Mouse (Mus musculus) myocyte (in vitro differentiated cells): ENCODE measurements around the gene Wbp1l. TPM values are rescaled to one million over a fixed set of nuclear protein-coding genes. Genes with fewer than 3 reads are reported as not detected.

Experiments used
- H3K27me3 ChIP-seq: one replicate; pipeline ENCODE4 v1.6.1; 2011; ENCODE audit not compliant: control insufficient read depth, insufficient read depth, insufficient read length
- H3K36me3 ChIP-seq: one replicate; pipeline ENCODE4 v1.6.1; 2011; ENCODE audit not compliant: control insufficient read depth, insufficient read depth
- H3K4me2 ChIP-seq: one replicate; pipeline ENCODE4 v1.6.1; 2011; ENCODE audit warnings: low read depth, control low read depth
- H3K4me3 ChIP-seq: one replicate; pipeline ENCODE4 v1.5.1; 2011; ENCODE audit warnings: mild to moderate bottlenecking, control low read depth, moderate library complexity
- H3K79me2 ChIP-seq: one replicate; pipeline ENCODE4 v1.6.1; 2011; ENCODE audit not compliant: control insufficient read depth, insufficient read depth
- H3ac ChIP-seq: one replicate; pipeline ENCODE4 v1.6.1; 2011; ENCODE audit not compliant: control insufficient read depth, insufficient read length
- CEBPB ChIP-seq: IDR thresholded peaks from 2 replicates; pipeline ENCODE4 v1.6.1; 2011; ENCODE audit warnings: mild to moderate bottlenecking, moderate library complexity; ENCODE audit not compliant: poor library complexity, insufficient read depth, severe bottlenecking
- E2F4 ChIP-seq: IDR thresholded peaks from one replicate; pipeline ENCODE4 v1.6.1; 2011; ENCODE audit warnings: mild to moderate bottlenecking, control low read depth, moderate library complexity; ENCODE audit not compliant: insufficient read depth
- MAX ChIP-seq: IDR thresholded peaks from one replicate; pipeline ENCODE4 v1.6.1; 2011; ENCODE audit warnings: low read depth, mild to moderate bottlenecking, control low read depth
- MYOD1 ChIP-seq, 3 experiments: IDR thresholded peaks; one replicate each; pipeline ENCODE4 v1.6.1; 2011; ENCODE audit warnings: control low read depth in 2 of 3, low read depth in 2 of 3, mild to moderate bottlenecking in 2 of 3, moderate library complexity in 1 of 3; ENCODE audit not compliant: insufficient read length in 2 of 3, control insufficient read depth in 1 of 3
- MYOG ChIP-seq, 3 experiments: IDR thresholded peaks; one replicate each; pipeline ENCODE4 v1.6.1; 2011; ENCODE audit warnings: control low read depth in 2 of 3, low read depth in 2 of 3, mild to moderate bottlenecking in 2 of 3; ENCODE audit not compliant: insufficient read length in 2 of 3, control insufficient read depth in 1 of 3, insufficient read depth in 1 of 3
- POLR2A ChIP-seq: IDR thresholded peaks from one replicate; pipeline ENCODE4 v1.6.1; 2011; ENCODE audit warnings: low read depth, mild to moderate bottlenecking, control low read depth, moderate library complexity; ENCODE audit not compliant: insufficient read length
- POLR2AphosphoS2 ChIP-seq: IDR thresholded peaks from one replicate; pipeline ENCODE4 v1.6.1; 2011; ENCODE audit warnings: low read depth, control low read depth; ENCODE audit not compliant: insufficient read length
- REST ChIP-seq: IDR thresholded peaks from one replicate; pipeline ENCODE4 v1.6.1; 2011; ENCODE audit warnings: mild to moderate bottlenecking, control low read depth, moderate library complexity; ENCODE audit not compliant: insufficient read depth, insufficient read length
- SRF ChIP-seq: IDR thresholded peaks from one replicate; pipeline ENCODE4 v1.6.1; 2011; ENCODE audit warnings: low read depth; ENCODE audit not compliant: control insufficient read depth, insufficient read length
- TCF12 ChIP-seq: IDR thresholded peaks from one replicate; pipeline ENCODE4 v1.6.1; 2011; ENCODE audit warnings: mild to moderate bottlenecking, control low read depth; ENCODE audit not compliant: poor library complexity, insufficient read depth, severe bottlenecking
- TCF3 ChIP-seq: IDR thresholded peaks from one replicate; pipeline ENCODE4 v1.6.1; 2011; ENCODE audit warnings: low read depth, control low read depth; ENCODE audit not compliant: insufficient read length
- USF1 ChIP-seq: IDR thresholded peaks from one replicate; pipeline ENCODE4 v1.6.1; 2011; ENCODE audit warnings: low read depth, mild to moderate bottlenecking, control low read depth, moderate library complexity
- polyA plus RNA-seq: library from polyadenylated mRNA; unstranded; fragments of >200 nt; fragmentation: generic; extraction: Trizol; gene quantifications from one replicate; pipeline ENCODE4 v1.2.1, GENCODE M21; 2012; ENCODE audit warnings: missing spikeins

The Wbp1l gene
- polyA plus RNA-seq, 1 experiment, result 39.8 TPM

- H3K4me3 ChIP-seq, result no peak overlapping the region
- H3K4me2 ChIP-seq, result no peak overlapping the region
- H3ac ChIP-seq, result no peak overlapping the region
- no peaks in the 10 kb centered on the region for H3K27me3 ChIP-seq
- H3K36me3 ChIP-seq, result peaks cover 7% of the 10 kb centered on the region
- TF ChIP-seq E2F4, result no peak
- no peak for TF ChIP-seq TCF12
- TF ChIP-seq REST, result no peak
- TF ChIP-seq MYOD1 (IDR thresholded peaks at IDR 0.05; ENCODE audit: control insufficient read depth in 1 of 3, insufficient read length in 2 of 3, low read depth in 2 of 3), result no peak
- no peak for TF ChIP-seq POLR2A
- TF ChIP-seq USF1, result no peak
- TF ChIP-seq TCF3, result no peak
- H3K79me2 ChIP-seq, result peaks cover 23% of the 10 kb centered on the region
Measured at GRCm38 (mm10) chr19:46629807-46630206, 30.9 kb downstream of the Wbp1l start.

GRCm38 (mm10) chr19:46631637-46632036 is 32.8 kb downstream of the Wbp1l start:
- Histone ChIP-seq H3K79me2 (peaks cover 20% of the 10 kb centered on the region), H3K27me3 (no peaks in the 10 kb centered on the region), H3K4me3 (no peak overlapping the region), H3K4me2 (no peak overlapping the region), H3ac (no peak overlapping the region), H3K36me3 (peaks cover 4% of the 10 kb centered on the region)
- TF ChIP-seq REST (no peak), SRF (no peak), USF1 (no peak), TCF3 (no peak), CEBPB (no peak), POLR2A (no peak), E2F4 (no peak), MYOD1 (IDR thresholded peaks at IDR 0.05; ENCODE audit: control insufficient read depth in 1 of 3, insufficient read length in 2 of 3, low read depth in 2 of 3) (no peak), TCF12 (no peak), POLR2AphosphoS2 (no peak), MYOG (IDR thresholded peaks at IDR 0.05; ENCODE audit: control insufficient read depth in 1 of 3, insufficient read depth in 1 of 3, insufficient read length in 2 of 3, low read depth in 2 of 3) (no peak), MAX (no peak)

DNA sequence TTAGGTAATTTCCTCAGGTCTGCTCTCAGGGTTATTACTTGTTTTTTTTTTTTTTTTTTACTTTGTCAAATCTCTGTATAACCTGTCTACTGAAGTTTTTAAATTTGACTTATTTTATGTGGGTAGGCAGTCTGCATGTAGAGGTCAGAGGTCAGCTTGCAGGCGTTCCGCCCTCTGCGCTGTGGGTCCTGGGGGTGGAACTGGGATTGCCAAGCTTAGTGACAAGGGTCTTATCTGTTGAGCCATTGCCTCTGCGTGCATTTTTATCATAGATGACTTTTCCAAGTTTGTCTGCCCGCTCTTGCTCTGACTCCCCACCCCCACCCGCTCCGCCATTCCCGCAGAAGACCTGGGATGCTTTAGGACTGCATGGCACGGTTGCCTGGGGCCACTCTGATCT is 36.9 kb downstream of the Wbp1l start:
- Histone ChIP-seq H3ac (no peak overlapping the region), H3K27me3 (no peaks in the 10 kb centered on the region), H3K4me2 (no peak overlapping the region), H3K79me2 (peaks cover 10% of the 10 kb centered on the region), H3K36me3 (peaks cover 4% of the 10 kb centered on the region), H3K4me3 (no peak overlapping the region)
- TF ChIP-seq E2F4, result no peak
- no peak for TF ChIP-seq REST
- TF ChIP-seq USF1, result no peak
- no peak for TF ChIP-seq MYOG (IDR thresholded peaks at IDR 0.05; ENCODE audit: control insufficient read depth in 1 of 3, insufficient read depth in 1 of 3, insufficient read length in 2 of 3, low read depth in 2 of 3)
- no peak for TF ChIP-seq TCF12
- no peak for TF ChIP-seq POLR2AphosphoS2
- TF ChIP-seq TCF3, result no peak
- TF ChIP-seq CEBPB, result no peak
- TF ChIP-seq SRF, result no peak
- TF ChIP-seq MYOD1 (IDR thresholded peaks at IDR 0.05; ENCODE audit: control insufficient read depth in 1 of 3, insufficient read length in 2 of 3, low read depth in 2 of 3), result no peak
- no peak for TF ChIP-seq MAX
- TF ChIP-seq POLR2A, result no peak

- peaks cover 4% of the 10 kb centered on the region for H3K79me2 ChIP-seq
- H3K27me3 ChIP-seq, result no peaks in the 10 kb centered on the region
- H3K4me2 ChIP-seq, result no peak overlapping the region
Measured at GRCm38 (mm10) chr19:46637598-46637997, 38.7 kb downstream of the Wbp1l start.

DNA sequence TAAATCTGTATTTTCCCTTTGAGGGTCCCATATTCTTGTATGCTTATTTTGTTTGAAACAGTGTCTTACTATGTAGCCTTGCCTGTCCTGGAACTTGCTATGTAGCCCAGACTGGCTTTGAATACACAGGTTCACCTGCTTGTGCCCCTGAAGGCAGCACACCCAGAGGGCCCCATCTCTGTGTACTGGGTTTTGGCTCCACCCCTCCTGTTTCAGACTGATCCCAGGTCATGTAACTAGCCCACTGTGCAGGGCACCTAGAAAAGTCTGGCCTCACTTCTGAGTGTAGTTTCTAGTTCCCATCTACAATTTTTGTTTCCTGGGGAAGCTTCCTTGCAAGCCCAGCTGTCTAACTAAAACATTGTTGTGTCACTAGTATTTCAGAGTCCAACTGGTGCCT is 40.2 kb downstream of the Wbp1l start:
- Histone ChIP-seq H3K4me2 (no peak overlapping the region), H3K27me3 (no peaks in the 10 kb centered on the region), H3K36me3 (peaks cover 4% of the 10 kb centered on the region), H3ac (no peak overlapping the region), H3K4me3 (no peak overlapping the region), H3K79me2 (peaks cover 16% of the 10 kb centered on the region)
- TF ChIP-seq MYOG (IDR thresholded peaks at IDR 0.05; ENCODE audit: control insufficient read depth in 1 of 3, insufficient read depth in 1 of 3, insufficient read length in 2 of 3, low read depth in 2 of 3), result no peak

More at GRCm38 (mm10) chr19:46637598-46637997, 38.7 kb downstream of the Wbp1l start:
- H3K4me3 ChIP-seq, result no peak overlapping the region
- H3K36me3 ChIP-seq, result peaks cover 4% of the 10 kb centered on the region
- no peak for TF ChIP-seq POLR2A
- no peak for TF ChIP-seq POLR2AphosphoS2
- TF ChIP-seq TCF12, result no peak
- TF ChIP-seq MAX, result no peak
- TF ChIP-seq REST, result no peak
- TF ChIP-seq MYOG (IDR thresholded peaks at IDR 0.05; ENCODE audit: control insufficient read depth in 1 of 3, insufficient read depth in 1 of 3, insufficient read length in 2 of 3, low read depth in 2 of 3), result no peak
- H3ac ChIP-seq, result no peak overlapping the region
